Mouse (Mus musculus) testis, adult 2 months (tissue): ENCODE data around the gene Fam43a. TPM values are rescaled to one million over a fixed set of nuclear protein-coding genes. Genes with fewer than 3 reads are reported as not detected.

Source experiments
- H3K27ac ChIP-seq: fragments of 200-500 bp; 2 replicates; pipeline ENCODE4 v1.5.1; 2012; ENCODE audit warnings: low read depth, low read length; ENCODE audit not compliant: control insufficient read depth, insufficient read depth
- H3K27me3 ChIP-seq: fragments of 200-500 bp; 2 replicates; pipeline ENCODE4 v1.6.1; 2012; ENCODE audit warnings: mild to moderate bottlenecking, low read length, moderate library complexity; ENCODE audit not compliant: control insufficient read depth, insufficient read depth
- H3K36me3 ChIP-seq: fragments of 200-500 bp; 2 replicates; pipeline ENCODE4 v1.6.1; 2012; ENCODE audit warnings: mild to moderate bottlenecking, low read length; ENCODE audit not compliant: control insufficient read depth, insufficient read depth
- H3K4me1 ChIP-seq: fragments of 200-500 bp; 2 replicates; pipeline ENCODE4 v1.6.1; 2012; ENCODE audit warnings: low read length; ENCODE audit not compliant: control insufficient read depth, insufficient read depth
- H3K4me3 ChIP-seq: fragments of 200-500 bp; 2 replicates; pipeline ENCODE4 v1.5.1; 2012; ENCODE audit warnings: low read depth, mild to moderate bottlenecking, low read length, moderate library complexity, mixed read lengths; ENCODE audit not compliant: control insufficient read depth
- CTCF ChIP-seq: fragments of 200-500 bp; IDR thresholded peaks from 2 replicates; pipeline ENCODE4 v1.5.1; 2012; ENCODE audit warnings: low read depth, mild to moderate bottlenecking, inconsistent platforms, low read length, moderate library complexity; ENCODE audit not compliant: control insufficient read depth, insufficient read depth, insufficient replicate concordance
- POLR2A ChIP-seq: fragments of 200-500 bp; IDR thresholded peaks from 2 replicates; pipeline ENCODE4 v1.6.1; 2012; ENCODE audit warnings: low read depth, mild to moderate bottlenecking, inconsistent platforms, low read length, moderate library complexity; ENCODE audit not compliant: control insufficient read depth
- polyA plus RNA-seq: library from polyadenylated mRNA; depleted of rRNA; stranded (reverse); fragments of >200 nt; gene quantifications from 2 replicates; pipeline ENCODE4 v1.2.3, GENCODE M21; 2012

The Fam43a gene
- polyA plus RNA-seq, 1 experiment, result 0.35 TPM

GRCm38 (mm10) chr16:30560601-30561000, 38.9 kb upstream of the Fam43a start:
- H3K36me3 ChIP-seq, result peaks cover 2% of the 10 kb centered on the region
- no peak overlapping the region for H3K4me3 ChIP-seq
- no peak overlapping the region for H3K27ac ChIP-seq
- TF ChIP-seq POLR2A (no peak), CTCF (no peak)
- no peaks in the 10 kb centered on the region for H3K27me3 ChIP-seq
- H3K4me1 ChIP-seq, result no peaks in the 10 kb centered on the region

DNA sequence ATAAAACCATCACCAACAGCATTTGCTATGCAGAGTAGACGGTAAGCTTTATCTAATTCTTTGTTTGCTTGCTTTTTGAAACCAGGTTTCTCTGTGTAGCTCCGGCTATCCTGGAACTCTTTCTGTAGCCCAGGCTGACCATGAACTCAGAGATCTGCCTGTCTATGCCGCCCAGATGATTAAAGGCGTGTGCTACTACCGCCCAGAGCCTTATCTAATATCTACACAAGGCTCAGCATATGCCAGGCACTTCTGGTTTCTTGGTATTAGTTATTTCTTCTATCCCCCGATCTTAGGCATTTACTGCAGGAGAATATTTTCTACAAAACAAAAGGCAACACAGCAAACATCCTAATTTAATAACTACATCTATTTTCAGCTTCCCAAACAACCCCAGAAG, 33.9 kb upstream of the Fam43a start:
- no peaks in the 10 kb centered on the region for H3K4me1 ChIP-seq
- H3K27me3 ChIP-seq, result no peaks in the 10 kb centered on the region
- TF ChIP-seq CTCF (no peak), POLR2A (no peak)

GRCm38 (mm10) chr16:30570173-30570572, 29.4 kb upstream of the Fam43a start:
- H3K4me1 ChIP-seq, result no peaks in the 10 kb centered on the region
- H3K36me3 ChIP-seq, result peaks cover 6% of the 10 kb centered on the region
- H3K4me3 ChIP-seq, result no peak overlapping the region
- no peaks in the 10 kb centered on the region for H3K27me3 ChIP-seq
- no peak overlapping the region for H3K27ac ChIP-seq
- TF ChIP-seq POLR2A (no peak), CTCF (no peak)

More for the DNA sequence above, 33.9 kb upstream of the Fam43a start:
- Histone ChIP-seq H3K4me3 (no peak overlapping the region), H3K36me3 (peaks cover 3% of the 10 kb centered on the region), H3K27ac (no peak overlapping the region)

- TF ChIP-seq POLR2A, result no peak
- TF ChIP-seq CTCF, result no peak
- H3K27ac ChIP-seq, result no peak overlapping the region
- peaks cover 6% of the 10 kb centered on the region for H3K36me3 ChIP-seq
- H3K4me1 ChIP-seq, result no peaks in the 10 kb centered on the region
- no peak overlapping the region for H3K4me3 ChIP-seq
- no peaks in the 10 kb centered on the region for H3K27me3 ChIP-seq
Measured at GRCm38 (mm10) chr16:30571378-30571777, 28.1 kb upstream of the Fam43a start.

GRCm38 (mm10) chr16:30572239-30572638, 27.3 kb upstream of the Fam43a start:
- Histone ChIP-seq H3K4me1 (no peaks in the 10 kb centered on the region), H3K36me3 (peaks cover 6% of the 10 kb centered on the region), H3K27ac (no peak overlapping the region), H3K27me3 (no peaks in the 10 kb centered on the region), H3K4me3 (no peak overlapping the region)
- TF ChIP-seq CTCF, result no peak
- no peak for TF ChIP-seq POLR2A

DNA sequence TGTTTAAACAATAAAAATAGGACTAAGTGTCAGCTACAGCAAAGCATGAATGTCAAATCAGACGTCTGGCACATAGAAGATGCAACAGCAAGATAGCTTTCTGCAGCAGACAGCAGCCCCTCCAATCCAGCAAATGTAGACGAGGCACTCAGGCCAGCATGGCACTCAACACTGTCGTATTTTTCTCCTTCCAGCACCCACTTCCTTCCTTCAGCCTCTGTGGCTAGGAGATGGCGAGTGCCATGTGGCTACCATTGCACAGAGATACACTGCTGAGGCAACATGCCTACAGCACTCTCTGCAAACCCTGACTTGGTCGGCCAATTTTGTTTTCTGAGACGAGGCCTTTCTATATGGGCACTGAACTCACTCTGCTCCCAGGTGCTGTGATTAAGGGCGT, 23.7 kb upstream of the Fam43a start:
- Histone ChIP-seq H3K27ac (no peak overlapping the region), H3K27me3 (no peaks in the 10 kb centered on the region), H3K36me3 (peaks cover 4% of the 10 kb centered on the region), H3K4me1 (no peaks in the 10 kb centered on the region), H3K4me3 (no peak overlapping the region)
- TF ChIP-seq POLR2A (no peak), CTCF (no peak)

- Histone ChIP-seq H3K4me3 (no peak overlapping the region), H3K27ac (no peak overlapping the region), H3K36me3 (peaks cover 2% of the 10 kb centered on the region; the same call in 1 of the 2 replicates), H3K27me3 (no peaks in the 10 kb centered on the region), H3K4me1 (no peaks in the 10 kb centered on the region)
- no peak for TF ChIP-seq CTCF
- TF ChIP-seq POLR2A, result no peak
Measured at GRCm38 (mm10) chr16:30576392-30576791, 23.1 kb upstream of the Fam43a start.

GRCm38 (mm10) chr16:30580765-30581164, 18.8 kb upstream of the Fam43a start:
- Histone ChIP-seq H3K4me3 (no peak overlapping the region), H3K27ac (no peak overlapping the region), H3K36me3 (peaks cover 5% of the 10 kb centered on the region), H3K4me1 (no peaks in the 10 kb centered on the region), H3K27me3 (no peaks in the 10 kb centered on the region)
- TF ChIP-seq POLR2A (no peak), CTCF (no peak)
